19 mouse cellular contexts compared by ENCODE assay signal in the genomic region with DNA sequence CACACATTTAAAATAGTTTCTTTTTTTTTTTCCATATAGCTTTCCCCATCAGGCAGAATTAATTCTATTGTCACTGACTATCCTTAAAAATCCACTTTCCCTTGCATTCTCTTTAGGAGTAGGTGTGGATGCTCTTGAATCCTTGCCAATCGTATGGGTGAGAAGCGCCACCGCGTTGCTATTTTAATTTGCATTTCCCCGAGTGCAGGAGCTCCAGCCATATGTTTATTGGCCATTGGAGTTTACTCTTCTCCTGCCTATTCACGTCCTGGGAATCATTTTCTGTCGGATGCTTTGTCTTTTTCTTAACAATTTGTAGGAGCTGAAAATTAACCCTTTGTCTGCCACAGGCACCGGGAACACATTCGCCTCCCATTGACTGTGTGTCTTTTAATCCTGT. TPM values are rescaled to one million over a fixed set of nuclear protein-coding genes. Genes with fewer than 3 reads are reported as not detected.
DNase-seq lines count a peak whose midpoint lies in the region; ATAC-seq lines count a peak whose summit lies in the region.
"Had no signal": no experiment of that assay in that cellular context is flagged by ENCODE, and none has a peak within 500 bp of the region (broad histone marks: within the 10 kb centered on the region; RNA-seq: fewer than 3 reads in every experiment).

No protein-coding gene starts in this region.

- H3K4me1 ChIP-seq in forebrain, embryonic 12.5 days = peaks cover 4% of the 10 kb centered on the region; the same call in 1 of the 2 replicates
- no peaks in the 10 kb centered on the region; the same call in 1 of the 2 replicates for H3K4me1 ChIP-seq in forebrain, embryonic 10.5 days
- H3K4me1 ChIP-seq in midbrain, embryonic 15.5 days = peaks cover 9% of the 10 kb centered on the region; the same call in 1 of the 2 replicates
- H3K4me1 ChIP-seq: embryonic facial prominence, embryonic 15.5 days; kidney, embryonic 15.5 days; liver, embryonic 13.5 days; neural tube, embryonic 12.5 days had no signal

- no peak for ATAC-seq in forebrain, embryonic 12.5 days (ENCODE audit: low FRiP score)
- ATAC-seq in midbrain, embryonic 15.5 days (replicated peaks) = no peak

- no peaks in the 10 kb centered on the region for H3K9me3 ChIP-seq in forebrain, embryonic 12.5 days
- H3K9me3 ChIP-seq in forebrain, embryonic 10.5 days = no peaks in the 10 kb centered on the region
- H3K9me3 ChIP-seq in midbrain, embryonic 15.5 days = no peaks in the 10 kb centered on the region
- H3K9me3 ChIP-seq: embryonic facial prominence, embryonic 15.5 days; kidney, embryonic 15.5 days; liver, embryonic 13.5 days had no signal

- intact Hi-C loops in left cerebral cortex, postnatal 4 days (cut with DNase I) = no loop called here

- 40% methylated on average over 9 of the region's 9 CpGs for WGBS in forebrain, embryonic 12.5 days
- WGBS in forebrain, embryonic 10.5 days = 73% methylated on average over 9 of the region's 9 CpGs
- 21% methylated on average over 9 of the region's 9 CpGs for WGBS in midbrain, embryonic 15.5 days

- no peak overlapping the region for H3K4me3 ChIP-seq in forebrain, embryonic 12.5 days (replicated peaks)
- no peak overlapping the region for H3K4me3 ChIP-seq in forebrain, embryonic 10.5 days
- no peak overlapping the region for H3K4me3 ChIP-seq in midbrain, embryonic 15.5 days
- H3K4me3 ChIP-seq: embryonic facial prominence, embryonic 15.5 days; gastrocnemius, adult 2 months; heart, adult 2 months; kidney, embryonic 15.5 days; liver, embryonic 13.5 days; neural tube, embryonic 12.5 days had no signal

- H3K27me3 ChIP-seq in forebrain, embryonic 12.5 days = no peaks in the 10 kb centered on the region
- H3K27me3 ChIP-seq in forebrain, embryonic 10.5 days (ENCODE audit: poor library complexity, severe bottlenecking) = no peaks in the 10 kb centered on the region
- no peaks in the 10 kb centered on the region for H3K27me3 ChIP-seq in midbrain, embryonic 15.5 days (replicated peaks)
- H3K27me3 ChIP-seq: embryonic facial prominence, embryonic 15.5 days; kidney, embryonic 15.5 days; liver, embryonic 13.5 days; neural tube, embryonic 12.5 days had no signal

- DNase-seq in forebrain, embryonic 10.5 days (ENCODE audit: extremely low spot score, low spot score) = no peak
- peak; percentile 17 to 35 for DNase-seq in left cerebral cortex, adult 18-20 months (ENCODE audit: low spot score in 2 of 2)
- DNase-seq in left cerebral cortex, postnatal 4 days = no peak
- DNase-seq in brain, embryonic 18.5 days (ENCODE audit: low read depth, low spot score) = peak; percentile 14
- no peak for DNase-seq in embryo, embryonic 9.5 days (ENCODE audit: extremely low spot score)
- DNase-seq in urinary bladder, postnatal 14 days (ENCODE audit: low spot score) = no peak
- DNase-seq: adrenal gland, adult 8-10 months; cerebellum, adult 9-10 months; gastrocnemius, adult 2 months; heart, adult 2 months; liver, embryonic 13.5 days; lung, postnatal 10 days; thymus, postnatal 36 days had no signal

- no peak overlapping the region for H3K9ac ChIP-seq in forebrain, embryonic 12.5 days
- no peak overlapping the region for H3K9ac ChIP-seq in midbrain, embryonic 15.5 days
- H3K9ac ChIP-seq: embryonic facial prominence, embryonic 15.5 days; kidney, embryonic 15.5 days; liver, embryonic 13.5 days; neural tube, embryonic 12.5 days had no signal

- H3K4me2 ChIP-seq in forebrain, embryonic 12.5 days = no peak overlapping the region
- H3K4me2 ChIP-seq in midbrain, embryonic 15.5 days = no peak overlapping the region
- H3K4me2 ChIP-seq: embryonic facial prominence, embryonic 15.5 days; kidney, embryonic 15.5 days; liver, embryonic 13.5 days; neural tube, embryonic 12.5 days had no signal

- H3K36me3 ChIP-seq in forebrain, embryonic 12.5 days (replicated peaks) = no peaks in the 10 kb centered on the region
- H3K36me3 ChIP-seq in forebrain, embryonic 10.5 days (replicated peaks) = no peaks in the 10 kb centered on the region
- no peaks in the 10 kb centered on the region for H3K36me3 ChIP-seq in midbrain, embryonic 15.5 days (replicated peaks)
- H3K36me3 ChIP-seq: embryonic facial prominence, embryonic 15.5 days; kidney, embryonic 15.5 days; liver, embryonic 13.5 days; neural tube, embryonic 12.5 days had no signal

- 0 out of 2 replicates have a peak overlapping the region, but pooled peaks have one; percentile 21 for H3K27ac ChIP-seq in forebrain, embryonic 12.5 days
- no peak overlapping the region for H3K27ac ChIP-seq in forebrain, embryonic 10.5 days
- peak overlapping the region; percentile 56; the same call in 1 of the 2 replicates for H3K27ac ChIP-seq in midbrain, embryonic 15.5 days
- H3K27ac ChIP-seq: embryonic facial prominence, embryonic 15.5 days; gastrocnemius, adult 2 months; heart, adult 2 months; kidney, embryonic 15.5 days; liver, embryonic 13.5 days; neural tube, embryonic 12.5 days; stomach, postnatal 0 days had no signal

RNA-seq across cellular contexts. Expression of gene Mvb12b, which starts 48.0 kb away (rescaled TPM):
- polyA plus RNA-seq in forebrain, embryonic 12.5 days (2016; fragmentation: Nextera tagmentation; extraction: Ambion mirVana) = 51.5 and 64.7 TPM in 2 replicates
- 15.7 and 15.8 TPM in 2 replicates for polyA plus RNA-seq in forebrain, embryonic 10.5 days (2016; fragmentation: Nextera tagmentation; extraction: Ambion mirVana)
- 10 to 100 TPM; 72.1 to 75.2 TPM for total RNA-seq in left cerebral cortex, adult 18-20 months (2021)
- 100 to 1,000 TPM; 142 to 149 TPM for total RNA-seq in left cerebral cortex, postnatal 4 days (2021)
- polyA plus RNA-seq in midbrain, embryonic 15.5 days (2015; fragmentation: Nextera tagmentation; extraction: Ambion mirVana) = 67.0 and 69.2 TPM in 2 replicates

Comparison
In these comparisons a context has a peak if more than half of its experiments do, and no peak if none do; other contexts are left out.
1. DNase-seq: peak in left cerebral cortex, adult 18-20 months (2 of 2) and brain, embryonic 18.5 days (single experiment); none in forebrain, embryonic 10.5 days (single experiment), left cerebral cortex, postnatal 4 days (single experiment), embryo, embryonic 9.5 days (single experiment) and urinary bladder, postnatal 14 days (single experiment).